In genomic region chr5:72810990-72811389, GRCm38 (mm10) we compare ENCODE assay signal across 33 mouse cellular contexts. TPM values are rescaled to one million over a fixed set of nuclear protein-coding genes. Genes with fewer than 3 reads are reported as not detected.
DNase-seq lines count a peak whose midpoint lies in the region; ATAC-seq and TF ChIP-seq lines count a peak whose summit lies in the region.
"Had no signal": no experiment of that assay in that cellular context is flagged by ENCODE, and none has a peak within 500 bp of the region (broad histone marks: within the 10 kb centered on the region; RNA-seq: fewer than 3 reads in every experiment).

No protein-coding gene starts in this region.

- no peak for TF ChIP-seq CTCF in heart, adult 2 months (IDR thresholded peaks at IDR 0.05)

- no peak overlapping the region for H3K4me3 ChIP-seq in heart, adult 2 months
- H3K4me3 ChIP-seq: embryonic facial prominence, embryonic 10.5 days; embryonic facial prominence, embryonic 15.5 days; forebrain, embryonic 12.5 days; hindbrain, embryonic 10.5 days; hindbrain, embryonic 15.5 days; limb, embryonic 10.5 days; limb, embryonic 15.5 days; neural tube, embryonic 12.5 days had no signal

- peak; percentile 59 for DNase-seq in heart, adult 11 months
- no peak for DNase-seq in heart, adult 2 months
- peak; percentile 59 to 76 for DNase-seq in natural killer cell, adult 2 months (ENCODE audit: low spot score in 2 of 2)
- no peak for DNase-seq in adrenal gland, postnatal 25 days
- DNase-seq in ovary, postnatal 14 days (ENCODE audit: low spot score) = no peak
- no peak for DNase-seq in cerebellum, adult 11-12 months
- DNase-seq: adrenal gland, postnatal 14 days; cerebellum, adult 2 months; cerebellum, postnatal 14 days; gastrocnemius, postnatal 36 days; heart, postnatal 14 days; kidney, adult 8-10 months; kidney, postnatal 10 days; layer of hippocampus, postnatal 36 days; lung, adult 2 months; lung, postnatal 10 days; midbrain, embryonic 14.5 days; retina, postnatal 1 day; right cerebral cortex, postnatal 14 days; thymus, adult 2 months had no signal

- ATAC-seq in granulocyte monocyte progenitor cell, adult 5-6 weeks (replicated peaks; ENCODE audit: poor library complexity, severe bottlenecking) = peak; percentile 37
- peak; percentile 47 for ATAC-seq in megakaryocyte, adult 5-6 weeks (ENCODE audit: poor library complexity, severe bottlenecking)
- ATAC-seq: inflammation-experienced regulatory T-cells, adult 6 months had no signal

- no peak overlapping the region for H3K27ac ChIP-seq in heart, adult 2 months
- H3K27ac ChIP-seq: embryonic facial prominence, embryonic 10.5 days; embryonic facial prominence, embryonic 15.5 days; forebrain, embryonic 12.5 days; hindbrain, embryonic 10.5 days; hindbrain, embryonic 15.5 days; limb, embryonic 10.5 days; limb, embryonic 15.5 days; liver, embryonic 14.5 days; neural tube, embryonic 12.5 days; stomach, postnatal 0 days had no signal

- H3K9ac ChIP-seq in heart, adult 2 months (ENCODE audit: low read depth, low read length) = no peak overlapping the region
- H3K9ac ChIP-seq: embryonic facial prominence, embryonic 15.5 days; forebrain, embryonic 12.5 days; hindbrain, embryonic 15.5 days; limb, embryonic 15.5 days; liver, embryonic 14.5 days; neural tube, embryonic 12.5 days had no signal

- WGBS in heart, adult 2 months = 89% methylated on average over 8 of the region's 8 CpGs

- H3K4me1 ChIP-seq in heart, adult 2 months (ENCODE audit: control insufficient read depth, insufficient read depth, low read length) = peaks cover 1% of the 10 kb centered on the region

- H3K36me3 ChIP-seq in heart, adult 2 months (ENCODE audit: control insufficient read depth, insufficient read depth, low read length) = no peaks in the 10 kb centered on the region
- H3K36me3 ChIP-seq: embryonic facial prominence, embryonic 10.5 days; embryonic facial prominence, embryonic 15.5 days; forebrain, embryonic 12.5 days; hindbrain, embryonic 10.5 days; hindbrain, embryonic 15.5 days; limb, embryonic 10.5 days; limb, embryonic 15.5 days; neural tube, embryonic 12.5 days had no signal

- intact Hi-C loops in heart, adult 2 months (cut with DNase I) = no loop called here

- TF ChIP-seq POLR2A in heart, adult 2 months (IDR thresholded peaks at IDR 0.05; ENCODE audit: insufficient read depth, low read depth, low read length) = no peak

- H3K79me2 ChIP-seq in heart, adult 2 months (replicated peaks; ENCODE audit: control insufficient read depth, insufficient read depth, low read length) = 0 out of 2 replicates have a peak, but pooled peaks cover 2% of the 10 kb centered on the region

- H3K27me3 ChIP-seq in heart, adult 2 months (ENCODE audit: control insufficient read depth, insufficient read depth, low read length) = no peaks in the 10 kb centered on the region
- H3K27me3 ChIP-seq: embryonic facial prominence, embryonic 15.5 days; forebrain, embryonic 12.5 days; hindbrain, embryonic 15.5 days; limb, embryonic 15.5 days; neural tube, embryonic 12.5 days had no signal

- no peak for TF ChIP-seq EP300 in heart, adult 2 months (IDR thresholded peaks at IDR 0.05; ENCODE audit: insufficient read depth, low read depth, low read length)

RNA-seq across cellular contexts. Expression of gene Tec, which starts 57.3 kb away (rescaled TPM):
- total RNA-seq in heart, adult 2 months (2021) = 10 to 100 TPM; 12.8 to 13.8 TPM
- 5.7 and 9.3 TPM in 2 replicates for polyA plus RNA-seq in heart, adult 2 months (2012; rRNA removed)
- 36.0 and 42.9 TPM in 2 replicates for total RNA-seq in granulocyte monocyte progenitor cell, adult 5-6 weeks (2014; fragmentation: Nextera tagmentation)
- total RNA-seq in granulocyte monocyte progenitor cell, adult 5-6 weeks (2017) = 33.9 and 39.8 TPM in 2 replicates
- total RNA-seq in megakaryocyte, adult 5-6 weeks (2015) = 33.4 and 38.9 TPM in 2 replicates
- 56.6 and 64.5 TPM in 2 replicates for total RNA-seq in megakaryocyte, adult 5-6 weeks (2017)
- total RNA-seq in adrenal gland, postnatal 25 days (2021) = 2.1 and 2.3 TPM in 2 replicates

RNA-seq across cellular contexts. Expression of gene Txk, which starts 58.4 kb away (rescaled TPM):
- under 1 TPM; 0.10 to 0.30 TPM for total RNA-seq in heart, adult 2 months (2021)
- 0.12 and 0.18 TPM in 2 replicates for polyA plus RNA-seq in heart, adult 2 months (2012; rRNA removed)
- total RNA-seq in granulocyte monocyte progenitor cell, adult 5-6 weeks (2014; fragmentation: Nextera tagmentation) = not detected in 2 replicates
- total RNA-seq in granulocyte monocyte progenitor cell, adult 5-6 weeks (2017) = 0.31 TPM in 1 of 2 replicates, not detected in the other
- 2.8 and 5.3 TPM in 2 replicates for total RNA-seq in megakaryocyte, adult 5-6 weeks (2015)
- total RNA-seq in megakaryocyte, adult 5-6 weeks (2017) = 2.0 and 4.2 TPM in 2 replicates
- total RNA-seq in adrenal gland, postnatal 25 days (2021) = not detected in 2 replicates
- total RNA-seq: adrenal gland, postnatal 14 days had no signal
- polyA plus RNA-seq: embryonic facial prominence, embryonic 10.5 days; forebrain, embryonic 12.5 days; hindbrain, embryonic 10.5 days; limb, embryonic 10.5 days had no signal

Comparison
In these comparisons a context has a peak if more than half of its experiments do, and no peak if none do; other contexts are left out.
1. DNase-seq: peak in heart, adult 11 months (single experiment) and natural killer cell, adult 2 months (2 of 2); none in heart, adult 2 months (0 of 2), adrenal gland, postnatal 25 days (single experiment), ovary, postnatal 14 days (single experiment) and cerebellum, adult 11-12 months (single experiment).